Mouse (Mus musculus) left cerebral cortex, adult 8-10 months (tissue): ENCODE results near the gene Nsun6. TPM values are rescaled to one million over a fixed set of nuclear protein-coding genes. Genes with fewer than 3 reads are reported as not detected.

Experiments
- DNase-seq, 2 experiments: peaks; one replicate each; pipeline ENCODE4 v3.0.0; 2022; ENCODE audit warnings: low spot score in 2 of 2
- total RNA-seq, 4 experiments: library from RNA; stranded (reverse); gene quantifications; 2 replicates each; pipeline ENCODE4 v1.2.4; 2022

The Nsun6 gene
- total RNA-seq, 4 experiments from 2014 or later: 11.2 to 17.2 (median 11.9) TPM

DNA sequence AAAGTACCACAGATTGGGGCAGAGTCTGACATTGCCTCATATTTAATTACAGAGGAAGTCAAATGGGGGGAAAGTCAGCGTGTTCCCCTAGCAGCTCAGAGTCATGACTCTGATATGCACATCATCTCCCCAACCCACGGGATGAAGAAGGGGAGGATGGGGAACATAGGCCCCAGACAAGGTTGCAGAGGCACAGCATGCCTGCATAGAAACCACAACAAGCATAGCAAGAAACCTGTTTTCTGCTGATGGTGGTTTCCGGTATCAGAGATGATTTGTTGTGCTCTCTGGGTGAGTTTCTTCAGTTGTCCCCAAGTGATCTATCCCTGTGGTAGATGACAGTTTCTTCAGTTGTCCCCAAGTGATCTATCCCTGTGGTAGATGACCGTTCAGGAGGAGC is 62.3 kb downstream of the Nsun6 start:
- DNase-seq: no peak

DNA sequence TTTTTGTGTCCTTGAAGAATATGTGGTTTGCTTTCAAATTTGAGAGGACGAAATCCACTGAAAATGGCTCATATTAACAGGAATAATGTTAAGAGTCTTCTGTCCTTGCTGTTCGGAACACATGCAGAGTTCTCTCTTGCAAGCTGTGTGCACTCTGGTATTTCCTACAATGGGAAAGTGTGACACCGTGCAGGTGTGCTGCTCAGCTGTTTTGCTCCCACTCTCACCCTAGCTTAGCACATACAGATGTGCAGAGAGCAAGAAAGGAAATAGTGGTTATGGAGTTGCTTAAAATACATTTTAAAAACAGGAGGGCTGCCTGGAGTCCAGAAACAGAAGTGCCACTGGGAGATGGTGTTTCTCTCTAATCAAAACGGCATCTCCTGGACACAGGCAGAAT is 65.5 kb downstream of the Nsun6 start:
- DNase-seq: no peak

DNA sequence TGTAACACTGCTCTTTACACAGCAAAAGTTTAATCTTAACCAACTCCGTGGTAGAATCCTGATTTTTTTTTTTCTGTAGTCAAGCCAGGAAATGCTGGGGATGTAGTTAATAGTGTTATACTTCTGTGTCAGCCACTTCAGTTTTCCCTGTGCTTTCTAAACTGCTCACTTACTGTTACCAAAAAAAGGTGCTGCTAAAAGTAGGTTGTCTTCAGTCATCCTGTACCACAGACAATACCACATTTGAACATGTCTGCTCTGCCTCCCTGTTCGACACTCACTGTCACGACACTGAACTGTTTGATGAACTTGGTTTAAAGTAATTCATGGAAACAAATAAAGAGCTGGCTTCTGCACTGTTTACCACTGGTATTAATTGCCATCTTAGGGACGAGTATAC is 66.4 kb downstream of the Nsun6 start:
- DNase-seq: no peak

DNA sequence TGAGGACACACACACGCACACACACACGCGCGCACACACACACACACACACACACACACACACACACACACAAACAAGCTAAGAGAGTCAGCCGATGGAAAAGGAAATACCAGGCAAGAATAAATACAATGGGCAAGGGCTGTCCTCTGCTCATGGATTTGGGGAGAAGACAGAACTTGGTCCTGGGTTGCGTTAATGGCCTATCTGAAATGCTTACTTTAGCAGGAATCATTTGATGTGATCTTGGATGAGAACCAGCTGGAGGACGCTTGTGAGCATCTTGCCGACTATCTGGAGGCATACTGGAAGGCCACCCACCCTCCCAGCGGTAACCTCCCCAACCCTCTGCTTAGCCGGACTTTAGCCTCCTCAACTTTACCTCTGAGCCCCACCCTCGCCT is 70.8 kb downstream of the Nsun6 start:
- DNase-seq: no peak

DNA sequence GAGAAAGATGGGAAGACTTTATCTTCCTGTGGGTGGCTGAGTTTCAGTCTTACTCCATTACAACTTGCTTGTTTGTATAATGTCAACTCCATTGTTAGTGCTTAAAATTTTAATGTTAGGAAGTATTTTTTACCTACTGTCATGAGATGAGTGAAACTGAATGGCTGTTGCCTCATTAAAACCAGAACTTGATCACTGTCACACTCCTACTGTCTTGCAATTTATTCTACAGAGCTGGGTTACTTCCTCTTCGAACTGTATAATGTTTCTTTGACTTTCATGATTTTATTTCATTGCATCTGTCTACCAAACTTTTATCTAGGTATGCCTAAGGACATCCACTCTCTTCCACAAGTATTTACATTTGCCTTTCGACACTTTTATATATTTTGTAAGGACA is 93.4 kb downstream of the Nsun6 start:
- no peak for DNase-seq

DNA sequence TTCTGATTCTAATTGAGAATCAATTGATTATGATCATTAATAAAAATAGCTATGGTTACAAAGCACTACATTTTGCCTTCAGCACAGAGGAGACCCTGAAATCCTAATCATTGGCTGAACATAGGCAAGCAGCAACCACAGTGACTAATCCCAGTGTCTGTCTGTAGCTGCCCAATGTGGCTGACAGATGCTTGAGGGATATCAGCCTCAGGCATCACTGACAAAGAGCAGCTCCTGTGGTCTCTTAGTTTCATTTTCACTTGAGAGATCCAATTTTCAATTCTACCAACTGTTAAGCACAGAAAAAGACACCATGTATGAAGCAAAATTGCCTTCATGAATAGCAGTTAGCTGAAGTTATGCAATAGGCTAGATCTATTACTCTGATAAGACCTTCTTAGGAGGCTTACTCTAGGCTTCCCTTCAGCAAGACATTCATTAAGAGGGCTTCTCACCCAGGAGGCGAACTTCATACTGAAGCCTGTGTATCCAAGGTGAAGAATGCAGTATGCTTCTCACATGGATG is 93.8 kb downstream of the Nsun6 start:
- DNase-seq: no peak

DNA sequence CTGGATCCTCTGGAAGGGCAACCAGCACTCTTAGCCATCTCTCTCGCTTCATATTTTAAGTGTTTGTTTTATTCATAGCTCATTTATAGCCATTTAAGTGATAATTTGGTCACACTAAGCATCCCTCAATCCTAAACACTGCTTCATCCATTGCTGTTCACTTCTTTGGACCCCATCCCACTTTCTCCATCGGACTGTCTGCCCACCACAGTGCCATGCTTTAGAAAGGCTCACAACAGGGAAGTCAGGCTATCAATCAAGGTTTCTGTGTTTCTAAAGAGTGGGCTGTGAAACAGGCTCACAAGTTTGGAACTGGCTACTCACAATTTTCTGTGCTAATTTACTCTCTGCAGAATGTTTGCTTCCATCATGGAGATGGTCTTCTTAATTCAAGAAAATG is 101.8 kb downstream of the Nsun6 start:
- DNase-seq: no peak

Other genes starting within 250 kb of the Nsun6 start
- gene Arl5b, start 5.7 kb downstream of the Nsun6 start, total RNA-seq: 10 to 100 TPM; 19.8 to 26.8 (median 21.9) TPM